Mouse (Mus musculus): ENCODE measurements around the gene Wipi2.

DNA sequence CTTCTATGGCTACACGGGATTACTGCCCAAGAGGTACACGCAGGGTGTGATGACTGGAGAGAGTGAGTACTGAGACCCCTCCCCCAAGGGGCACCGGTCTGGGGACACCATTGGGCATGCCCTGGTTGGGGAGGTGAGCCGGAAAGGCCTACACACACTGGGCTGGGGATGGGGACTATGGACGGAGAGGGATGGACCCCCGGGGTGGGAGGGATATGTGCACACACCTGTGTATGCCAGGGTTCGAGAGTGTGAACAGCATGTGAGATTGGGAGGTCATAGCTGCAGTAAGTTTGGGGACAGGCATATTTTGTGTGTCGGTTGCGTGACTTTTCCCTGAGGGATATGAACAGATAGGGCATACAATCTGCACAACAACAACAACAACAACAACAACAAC lies 87.6 kb downstream of the Wipi2 start:
- TF ChIP-seq POLR2A (IDR thresholded peaks at IDR 0.05; ENCODE audit: control insufficient read depth in 1 of 2, insufficient read depth in 1 of 2, low read depth in 1 of 2, low read length in 2 of 2, poor library complexity in 1 of 2) = no peak
- no peak for TF ChIP-seq MAX (IDR thresholded peaks at IDR 0.05; ENCODE audit: low read length)
- no peak for TF ChIP-seq USF2 (IDR thresholded peaks at IDR 0.05; ENCODE audit: borderline replicate concordance in 1 of 2, insufficient read depth in 1 of 2, low read depth in 1 of 2, low read length in 2 of 2)

Measured in MEL (cell line).